Mouse (Mus musculus): Measurements from ENCODE around the gene Cacng4.

Cacng4 gene

GRCm38 (mm10) chr11:107710379-107710778 lies 84.0 kb downstream of the Cacng4 start:
- no peak for DNase-seq

DNA sequence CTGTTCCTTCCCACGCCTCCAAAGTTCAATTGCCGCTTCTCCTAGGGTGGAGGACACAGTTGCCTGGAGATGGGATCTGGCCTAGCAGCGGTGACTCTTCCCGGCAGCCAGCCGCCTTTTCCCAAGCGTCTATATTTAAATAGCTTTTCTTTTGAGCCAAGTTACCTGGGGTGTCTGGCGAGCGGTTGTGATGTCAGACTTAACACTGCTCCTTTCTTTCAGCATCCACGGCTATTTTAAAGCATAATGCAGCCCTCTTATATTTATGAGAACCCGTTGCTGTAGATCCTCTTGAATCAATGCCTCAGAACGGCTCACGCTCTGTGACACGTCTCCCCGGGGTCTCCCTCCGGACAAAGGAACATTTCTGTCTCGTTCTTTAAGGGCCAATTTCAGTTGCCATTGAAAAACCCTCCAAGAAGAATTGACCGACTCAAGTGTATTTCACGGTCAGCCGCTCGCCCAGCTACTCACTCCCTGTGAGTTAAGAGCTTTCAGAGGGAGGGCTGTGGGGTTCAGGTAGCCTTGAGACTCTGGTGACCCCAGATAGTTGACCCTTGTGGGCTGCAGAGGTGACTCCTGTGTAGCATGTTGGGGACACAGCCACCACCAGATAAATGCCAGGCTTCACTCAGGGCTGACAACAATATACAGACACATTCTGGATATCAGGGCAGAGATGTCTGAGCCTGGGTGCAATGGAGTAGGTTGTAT lies 86.3 kb downstream of the Cacng4 start:
- DNase-seq = no peak

DNA sequence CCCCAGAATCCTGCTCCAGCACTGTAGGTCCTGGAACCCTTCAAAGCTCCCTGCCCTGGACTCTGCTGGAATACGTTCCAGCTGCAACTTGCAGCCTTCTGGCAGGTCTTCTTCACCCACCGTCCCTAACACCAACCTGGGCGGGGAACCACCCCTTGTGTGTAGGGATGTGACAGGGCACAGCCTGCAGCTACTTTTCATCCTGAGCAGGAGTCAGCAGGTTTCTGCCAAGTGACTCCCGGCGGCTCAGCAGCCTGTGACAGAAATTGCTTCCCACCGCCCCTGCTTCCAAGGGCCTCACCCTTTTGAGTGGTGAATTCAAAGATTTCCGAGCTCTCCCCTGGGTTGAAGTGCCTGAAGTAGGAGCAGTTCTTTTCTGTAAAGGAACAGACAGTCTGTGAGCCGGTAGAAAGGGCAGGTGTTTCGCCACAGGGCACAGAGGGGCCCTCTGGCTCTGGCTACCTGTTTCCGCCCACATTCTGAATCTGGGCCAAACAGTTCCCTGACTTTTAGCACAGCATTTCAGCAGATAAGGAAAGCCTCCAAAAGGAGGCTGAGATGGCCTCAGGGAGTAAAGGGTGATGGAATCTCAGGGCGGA lies 88.8 kb downstream of the Cacng4 start:
- no peak for DNase-seq

DNA sequence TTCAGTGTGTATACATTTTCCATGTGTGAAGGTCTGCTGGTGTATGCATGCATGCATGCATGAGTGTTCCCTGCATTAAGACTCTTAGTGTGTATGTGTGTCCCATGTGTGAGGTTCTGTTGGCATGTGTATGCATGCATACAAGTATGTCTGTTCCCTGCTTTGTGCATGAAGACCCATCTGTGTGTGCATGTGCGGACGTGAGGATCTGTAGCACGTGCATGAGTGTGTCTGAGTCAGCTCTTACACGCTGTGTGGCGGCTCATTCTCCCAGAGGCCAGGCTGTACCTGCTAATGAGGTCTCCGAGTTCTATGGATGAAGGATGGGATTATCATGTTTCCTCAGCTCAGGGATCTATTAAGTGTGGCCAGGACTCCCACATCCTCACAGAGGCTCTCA lies 89.3 kb downstream of the Cacng4 start:
- DNase-seq = no peak

DNA sequence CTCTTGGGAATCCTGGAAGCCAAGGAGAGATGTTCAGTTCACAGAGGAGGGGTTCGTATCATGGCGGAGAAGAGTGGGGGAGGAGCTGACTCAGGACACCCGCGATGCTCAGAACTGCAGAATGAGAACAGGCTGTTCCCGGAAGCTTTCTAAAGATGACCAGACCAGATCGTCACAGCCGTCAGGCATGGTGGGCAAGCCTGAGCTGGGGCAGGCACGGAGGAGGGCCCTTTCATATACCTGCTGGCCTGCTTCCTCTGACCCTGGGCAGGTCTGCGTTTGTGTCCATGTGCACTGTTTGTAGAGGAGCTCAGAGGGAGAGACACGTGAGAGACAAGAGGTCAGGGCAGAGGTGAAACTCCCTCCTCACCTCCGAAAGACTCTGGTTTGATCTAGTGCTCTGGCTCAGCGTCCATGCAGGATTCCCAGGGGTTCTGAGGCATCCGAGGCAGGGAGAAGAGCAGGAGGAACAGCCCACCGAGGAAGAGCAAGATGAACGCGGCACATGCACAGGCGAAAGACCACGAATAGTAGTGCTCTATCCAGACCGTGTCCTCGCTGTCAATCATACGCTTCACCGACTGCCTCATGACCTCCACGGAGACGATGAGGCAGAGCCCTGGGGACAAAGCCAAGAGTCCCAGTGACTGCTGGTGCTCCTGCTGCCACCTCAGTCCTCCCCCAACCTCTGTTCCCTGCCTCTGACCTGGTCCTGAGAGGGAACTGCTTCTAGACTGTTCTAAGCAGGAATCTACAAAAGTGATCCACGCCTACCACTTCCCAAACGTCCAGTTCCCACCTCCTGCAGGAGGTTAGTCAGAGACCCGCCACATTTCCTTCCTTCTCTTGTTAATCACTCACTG lies 90.9 kb downstream of the Cacng4 start:
- DNase-seq = no peak

- no peak for DNase-seq
Measured at GRCm38 (mm10) chr11:107699967-107700366, 94.4 kb downstream of the Cacng4 start.

DNA sequence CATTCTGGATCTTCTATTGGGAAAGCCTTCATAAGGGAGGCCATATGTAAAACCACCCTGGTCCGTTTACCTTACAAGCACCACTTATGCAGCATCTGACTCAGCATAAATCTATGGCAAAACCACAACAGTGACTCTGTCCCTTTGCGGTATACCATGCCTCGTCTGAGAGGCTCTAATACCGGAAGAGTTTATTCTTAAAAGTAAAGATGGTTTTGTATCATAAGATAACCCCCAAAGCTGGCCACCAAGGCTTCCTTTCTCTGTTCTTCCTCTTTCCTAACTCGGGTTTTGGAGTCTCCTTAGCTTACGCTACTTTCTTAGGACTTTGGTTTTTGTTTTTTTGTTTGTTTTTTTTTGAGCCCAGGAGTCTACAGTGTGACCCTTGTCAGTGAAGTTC lies 101.0 kb downstream of the Cacng4 start:
- DNase-seq = no peak

DNA sequence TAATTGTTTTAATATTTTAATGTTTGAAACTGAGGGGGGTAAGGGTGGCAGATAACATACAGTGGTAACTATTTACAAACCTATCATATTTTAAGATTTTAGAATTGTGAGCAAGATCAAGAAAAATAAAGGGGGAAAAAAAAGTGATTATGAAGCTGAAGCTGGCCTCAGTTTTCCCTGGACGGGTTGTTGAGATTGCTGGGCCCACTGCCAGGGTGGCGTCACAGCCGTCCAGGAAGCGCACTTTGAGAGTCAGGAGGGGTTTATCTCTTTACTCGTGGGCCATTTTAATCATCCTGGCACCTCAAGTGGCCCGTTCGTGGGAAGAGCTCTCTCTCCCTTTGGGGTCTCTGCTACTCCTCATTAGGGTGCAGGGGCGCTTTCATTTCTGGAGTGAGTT lies 102.8 kb downstream of the Cacng4 start:
- no peak for DNase-seq

DNA sequence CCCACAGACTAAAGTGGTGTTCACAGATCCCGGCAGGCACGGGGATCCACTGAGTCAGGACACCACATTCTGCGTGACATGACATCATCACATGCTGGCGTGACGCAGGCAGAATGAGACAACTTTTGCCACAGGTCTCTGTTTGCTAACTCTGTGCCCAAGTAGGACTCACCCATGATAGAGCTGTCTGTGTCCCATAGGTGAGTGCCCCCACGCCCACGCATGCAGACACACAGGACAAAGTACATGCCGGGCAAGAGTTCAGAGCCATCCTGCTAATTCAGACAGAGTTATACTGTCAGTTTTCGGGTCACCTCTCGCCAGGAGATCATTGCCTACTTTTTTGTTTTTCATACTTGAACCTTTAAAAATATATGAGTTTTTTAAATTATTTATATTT lies 105.9 kb downstream of the Cacng4 start:
- no peak for DNase-seq

DNA sequence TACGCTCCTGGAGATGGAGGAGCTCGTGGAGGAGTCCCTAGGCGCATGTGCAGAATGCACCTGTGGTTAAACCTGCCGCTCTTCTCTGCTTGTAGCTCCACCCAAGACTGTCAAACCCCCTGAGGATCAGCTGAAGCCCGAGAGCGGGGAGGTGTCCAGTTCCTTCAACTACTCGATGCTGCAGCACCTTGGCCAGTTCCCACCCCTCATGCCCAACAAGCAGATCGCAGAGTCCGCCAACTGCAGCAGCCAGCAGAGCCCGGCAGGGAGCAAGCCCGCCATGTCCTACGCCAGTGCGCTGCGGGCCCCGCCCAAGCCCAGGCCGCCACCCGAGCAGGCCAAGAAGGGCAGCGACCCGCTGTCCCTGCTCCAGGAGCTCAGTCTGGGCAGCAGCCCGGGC lies 108.1 kb downstream of the Cacng4 start:
- DNase-seq = no peak

- DNase-seq = no peak
Measured at GRCm38 (mm10) chr11:107683544-107684465, 110.6 kb downstream of the Cacng4 start.

DNA sequence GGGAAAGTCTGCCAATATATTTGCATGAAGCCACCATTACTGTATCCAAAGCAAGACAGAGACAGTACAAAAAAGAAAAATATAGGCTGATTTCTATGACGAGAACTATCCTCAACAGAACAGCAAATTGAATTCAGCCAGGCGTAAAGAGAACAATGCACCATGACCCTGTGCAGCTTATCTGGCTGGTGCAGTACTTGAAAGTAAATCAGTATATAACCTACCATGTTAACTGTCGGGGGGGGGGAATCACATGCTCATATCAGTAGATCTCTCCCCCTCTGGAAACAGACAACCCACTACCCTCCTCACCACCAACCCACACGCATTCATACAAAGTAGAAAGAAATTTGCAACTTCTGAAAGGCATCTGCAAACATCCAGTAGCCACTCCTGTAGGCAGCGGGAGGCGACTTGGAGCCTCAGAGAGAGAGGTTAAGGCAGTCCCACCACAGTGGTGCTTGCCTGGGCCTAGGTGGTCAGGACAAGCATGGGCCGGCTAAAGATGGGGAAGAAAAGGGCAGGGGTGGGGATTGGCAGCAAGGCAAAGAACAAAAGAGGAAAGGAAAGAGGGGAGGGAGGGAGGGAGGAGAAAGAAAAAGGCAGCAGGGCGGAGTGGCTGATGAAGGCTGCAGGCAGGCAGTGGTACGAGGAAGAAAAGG lies 111.5 kb downstream of the Cacng4 start:
- no peak for DNase-seq

All from right cerebral cortex, postnatal 25 days (tissue).